Mouse (Mus musculus) Muller cell, postnatal 12 days (primary cell): ENCODE measurements around the gene Rev1.
A peak's percentile ranks its signal among the peaks of the same experiment; 100 is the strongest.

Experiments
- DNase-seq: peaks from one replicate; pipeline ENCODE4 v3.0.0-alpha.2; 2015; ENCODE audit errors: inconsistent ontology term

The Rev1 gene

DNA sequence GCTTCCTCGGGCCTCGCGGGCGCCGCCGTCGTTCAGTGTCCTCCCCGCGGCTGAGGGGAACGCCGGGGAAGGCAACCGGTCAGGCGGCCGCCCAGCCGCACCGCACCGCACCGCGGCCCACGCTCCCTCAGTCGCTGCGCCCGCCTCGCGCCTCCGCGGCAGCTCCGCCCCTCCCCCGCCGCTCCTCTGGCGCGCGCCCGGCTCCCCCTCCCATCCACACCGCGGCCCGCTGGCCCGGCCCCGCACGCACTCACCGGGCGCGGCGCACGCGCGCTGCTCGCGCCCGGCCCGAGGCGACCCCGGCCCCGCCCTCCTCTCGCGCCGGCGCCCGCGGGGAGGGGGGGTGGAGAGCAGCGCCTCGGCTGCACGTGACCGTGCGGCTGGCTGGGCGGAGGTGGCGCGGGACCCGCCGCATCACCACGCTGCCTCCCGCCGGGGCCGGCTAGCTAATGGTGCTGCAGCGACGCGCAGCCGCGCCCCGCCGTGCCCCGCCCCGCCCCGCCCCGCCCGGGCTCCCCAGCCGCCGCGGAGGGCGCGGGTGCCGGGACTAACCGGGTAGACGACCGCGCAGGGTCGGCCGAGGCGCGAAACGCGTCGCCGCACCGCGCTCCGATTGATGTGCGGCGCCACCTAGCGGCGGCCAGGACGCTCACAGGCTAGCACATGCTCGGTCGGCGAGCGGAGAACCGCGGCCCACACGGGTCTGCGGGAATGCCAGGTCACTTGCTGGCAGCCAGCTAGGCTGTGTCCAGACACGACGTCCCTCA, at the start of gene Rev1:
Rev1 (minus strand) TSS at position 301 of the 767 bp plus-strand sequence.
- DNase-seq, result peak; percentile 96

DNA sequence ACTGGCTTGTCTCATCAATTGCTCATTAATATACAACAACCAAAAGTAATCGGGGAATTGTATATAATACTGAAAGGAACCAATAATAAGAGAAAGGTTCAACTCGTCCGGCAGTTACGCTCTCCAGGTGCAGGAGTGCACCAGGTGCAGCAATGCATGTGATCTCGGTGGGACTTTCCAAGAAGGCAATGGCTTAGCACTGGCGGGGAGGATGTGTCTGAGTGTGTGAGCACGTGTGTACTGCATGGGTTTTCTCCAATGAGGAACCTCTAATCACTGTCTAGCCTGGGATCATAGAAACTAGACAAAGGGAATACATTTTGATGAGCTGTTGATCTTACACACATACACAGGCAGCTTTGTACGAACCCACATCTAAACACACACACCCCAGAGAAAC, 49.3 kb upstream of the Rev1 start:
- no peak for DNase-seq

DNA sequence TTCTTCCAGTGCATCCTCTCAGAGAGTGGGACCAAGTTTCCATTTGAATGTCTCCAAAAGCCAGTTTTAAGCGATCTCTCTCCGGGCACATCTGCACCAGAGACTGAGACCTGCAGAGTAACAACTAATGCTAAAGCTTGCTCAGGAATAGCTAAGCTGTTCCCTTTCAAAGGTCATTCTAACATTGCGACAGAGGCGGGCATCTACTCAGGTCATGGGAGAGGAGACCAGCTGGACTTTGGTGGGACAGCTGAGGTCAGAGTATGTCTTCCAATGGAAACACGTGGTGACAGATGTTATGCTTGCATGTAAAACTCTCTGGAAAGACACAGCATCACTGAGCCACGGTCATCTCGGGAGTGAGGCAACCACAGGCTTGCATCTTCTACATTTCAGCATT, 46.5 kb upstream of the Rev1 start:
- no peak for DNase-seq

DNA sequence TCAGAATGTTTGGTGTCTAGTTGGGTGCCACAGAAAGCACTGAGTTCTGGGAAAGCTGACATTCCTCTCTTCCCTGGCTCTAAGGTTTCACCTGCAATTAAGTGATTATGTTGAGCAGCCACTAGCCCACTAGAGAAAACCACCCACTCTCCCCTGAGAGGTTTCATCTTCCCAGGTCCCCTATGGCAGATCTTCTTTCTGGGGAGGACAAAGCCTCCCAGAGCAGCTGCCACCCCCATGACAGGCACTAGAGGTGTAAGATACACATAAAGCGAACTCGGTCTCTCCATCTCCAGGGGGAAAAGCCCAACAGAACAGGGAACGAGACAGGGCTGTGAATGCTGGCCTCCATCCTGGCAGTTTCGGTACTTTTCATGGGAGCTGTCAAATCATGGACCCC, 42.3 kb upstream of the Rev1 start:
- DNase-seq, result no peak

DNA sequence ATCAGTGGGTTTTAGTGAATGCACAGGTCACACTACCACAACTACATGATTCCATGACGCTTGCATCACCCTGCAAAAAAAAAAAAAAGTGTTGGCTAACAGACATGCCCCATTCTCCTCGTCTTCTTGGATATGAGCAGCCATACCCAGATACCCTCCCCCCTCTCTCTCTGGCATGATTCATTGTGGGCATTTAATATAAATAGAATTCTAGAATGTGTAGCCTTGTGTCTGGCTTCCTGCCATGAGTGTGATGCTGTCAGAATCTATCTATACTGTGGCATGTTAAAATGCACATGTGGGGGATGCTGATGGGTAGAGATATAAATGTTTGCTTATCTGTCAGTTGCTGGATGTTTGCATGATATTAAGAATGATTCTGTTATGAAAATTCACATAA, 36.1 kb upstream of the Rev1 start:
- DNase-seq, result no peak

DNA sequence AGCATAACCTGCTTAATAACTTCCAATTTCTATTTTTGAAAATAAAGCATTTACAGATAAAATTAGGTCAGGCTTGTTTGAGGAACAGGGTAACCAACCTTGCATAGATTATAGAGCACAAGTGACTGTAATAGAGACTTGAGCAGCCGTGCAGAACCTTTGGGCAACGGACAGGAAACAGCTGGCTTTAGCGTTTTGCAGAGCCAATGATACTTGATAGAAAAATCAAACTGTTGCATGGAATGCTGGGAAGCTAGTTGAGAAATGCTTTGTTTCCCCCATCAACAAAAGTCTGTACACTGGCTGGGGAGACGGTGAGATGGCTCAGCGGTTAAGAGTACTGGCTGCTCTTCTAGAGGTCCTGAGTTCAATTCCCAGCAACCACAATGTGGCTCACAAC, 20.5 kb upstream of the Rev1 start:
- no peak for DNase-seq

DNA sequence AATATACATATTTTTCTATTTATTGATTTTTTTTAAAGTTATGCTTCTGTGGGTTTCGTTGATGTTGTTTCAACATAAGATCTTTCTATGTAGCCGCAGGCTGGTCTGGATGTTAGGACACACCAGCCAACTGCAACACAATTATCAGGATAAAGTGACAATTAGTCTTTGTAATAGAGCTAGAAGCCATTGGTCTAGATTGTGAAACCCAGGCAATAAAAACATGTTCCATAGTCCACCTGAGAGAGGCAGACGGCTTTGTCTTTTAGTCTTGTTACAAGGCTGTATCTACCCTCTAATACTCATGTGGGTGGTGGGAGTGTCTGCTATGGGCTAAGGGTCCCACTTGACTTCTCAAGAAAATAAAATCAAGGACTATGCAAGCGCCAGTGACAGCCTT, 16.4 kb upstream of the Rev1 start:
- no peak for DNase-seq

DNA sequence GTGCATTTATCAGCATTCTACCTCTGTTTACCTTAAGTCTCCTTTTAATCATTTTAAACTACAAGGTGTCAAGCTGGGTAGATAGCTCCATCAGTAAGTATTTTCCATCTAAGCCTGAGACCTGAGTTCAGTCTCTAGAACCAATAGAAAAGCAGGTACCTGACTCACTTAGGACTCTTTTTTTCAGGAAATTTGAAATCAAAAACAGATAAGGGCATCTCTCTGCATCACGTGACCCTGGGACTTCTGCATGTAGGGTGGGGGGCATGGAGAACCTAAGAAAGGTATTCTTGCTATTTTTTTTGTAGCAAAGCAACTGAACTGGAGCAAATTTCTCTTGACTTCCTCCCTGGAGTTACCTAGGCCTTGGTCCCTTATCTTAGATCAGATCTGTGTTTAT, 11.8 kb upstream of the Rev1 start:
- no peak for DNase-seq

DNA sequence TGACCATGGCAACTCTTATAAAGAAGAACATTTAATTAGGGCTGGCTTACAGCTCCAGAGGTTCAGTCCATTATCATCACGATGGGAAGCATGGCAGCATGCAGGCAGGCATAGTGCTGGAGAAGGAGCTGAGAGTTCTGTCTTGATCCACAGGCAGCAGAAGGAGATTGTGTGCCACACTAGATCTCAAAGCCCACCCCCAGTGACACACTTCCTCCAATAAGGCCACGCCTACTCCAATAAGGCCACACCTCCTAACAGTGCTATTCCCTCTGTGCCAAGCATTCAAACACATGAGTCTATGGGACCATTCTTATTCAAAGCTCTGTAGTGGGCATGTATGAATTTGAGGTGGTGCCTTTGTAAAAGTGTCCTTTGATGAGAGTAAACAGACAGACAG, 11.3 kb upstream of the Rev1 start:
- no peak for DNase-seq

DNA sequence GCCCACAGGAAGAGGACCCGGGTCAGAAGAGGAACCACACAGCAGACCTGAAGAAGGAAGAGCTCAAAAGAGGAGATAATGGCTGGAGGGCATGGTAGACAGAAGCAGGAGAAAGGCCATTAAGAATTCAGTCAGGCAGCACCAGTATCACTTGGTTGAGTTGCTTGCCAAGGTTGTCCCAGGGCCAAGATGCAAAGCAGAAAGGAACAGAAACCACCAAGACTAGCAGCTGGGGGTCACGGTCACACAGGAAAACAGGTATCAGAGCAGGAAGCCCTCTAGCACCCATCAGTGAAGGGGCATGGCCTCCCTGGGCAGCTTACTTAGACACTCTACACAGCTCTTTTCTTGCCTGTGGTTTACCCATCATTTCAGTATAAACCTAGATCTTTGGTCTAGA, 9.8 kb upstream of the Rev1 start:
- no peak for DNase-seq

DNA sequence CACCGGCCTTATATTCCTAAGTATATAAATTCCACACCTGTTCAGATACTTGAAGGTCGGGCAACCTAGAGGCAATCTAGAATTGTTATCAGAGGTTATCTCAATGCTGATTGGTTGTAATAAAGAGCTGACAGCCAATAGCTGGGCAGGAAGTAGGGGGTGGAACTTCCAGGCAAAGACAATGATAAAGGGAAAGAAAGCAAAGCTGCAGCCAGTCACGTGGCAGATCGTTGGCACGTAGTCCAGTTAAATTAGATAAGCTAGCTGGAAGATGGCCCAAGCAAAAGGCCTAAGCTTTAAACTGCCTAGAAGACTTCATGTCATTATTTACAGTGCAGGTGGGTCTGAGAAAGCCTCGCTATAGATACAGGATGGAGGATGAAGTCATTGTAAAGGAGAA, 3.3 kb upstream of the Rev1 start:
- DNase-seq, result no peak

DNA sequence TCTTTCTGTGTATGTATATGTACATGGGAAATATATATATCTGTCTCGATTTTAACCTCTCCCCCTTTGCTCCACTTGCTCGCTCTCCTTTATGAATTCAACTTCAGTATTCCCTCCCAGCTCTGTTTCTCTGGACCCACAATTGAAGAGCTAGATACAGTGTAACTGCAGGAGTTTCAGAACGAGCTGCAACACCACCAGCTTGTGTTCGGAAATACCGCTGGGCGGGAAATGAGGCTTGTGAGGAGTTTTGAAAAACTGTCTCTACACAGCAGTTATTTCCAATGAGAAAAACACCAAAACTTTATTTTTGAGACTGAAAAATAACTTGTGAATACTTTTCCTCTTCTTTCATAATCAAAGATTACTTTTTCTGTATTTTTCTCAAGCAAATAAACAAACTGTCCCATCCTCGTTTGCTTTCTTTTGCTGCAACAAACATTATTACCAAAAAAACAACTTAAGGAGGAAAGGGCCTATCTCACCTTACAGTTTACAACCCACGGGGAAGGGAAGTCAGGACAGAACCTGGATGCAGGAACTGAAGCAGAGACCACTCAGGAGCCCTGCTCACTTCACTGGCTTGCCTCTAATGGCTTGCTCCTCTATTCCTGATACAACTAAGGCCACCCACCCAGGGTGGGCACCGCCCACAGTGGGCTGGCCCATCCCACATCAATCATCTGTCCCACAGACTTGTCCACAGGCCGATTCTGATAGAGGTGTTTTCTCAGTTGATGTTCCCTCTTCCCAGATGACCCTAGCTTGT, 1.3 kb upstream of the Rev1 start:
- no peak for DNase-seq

DNA sequence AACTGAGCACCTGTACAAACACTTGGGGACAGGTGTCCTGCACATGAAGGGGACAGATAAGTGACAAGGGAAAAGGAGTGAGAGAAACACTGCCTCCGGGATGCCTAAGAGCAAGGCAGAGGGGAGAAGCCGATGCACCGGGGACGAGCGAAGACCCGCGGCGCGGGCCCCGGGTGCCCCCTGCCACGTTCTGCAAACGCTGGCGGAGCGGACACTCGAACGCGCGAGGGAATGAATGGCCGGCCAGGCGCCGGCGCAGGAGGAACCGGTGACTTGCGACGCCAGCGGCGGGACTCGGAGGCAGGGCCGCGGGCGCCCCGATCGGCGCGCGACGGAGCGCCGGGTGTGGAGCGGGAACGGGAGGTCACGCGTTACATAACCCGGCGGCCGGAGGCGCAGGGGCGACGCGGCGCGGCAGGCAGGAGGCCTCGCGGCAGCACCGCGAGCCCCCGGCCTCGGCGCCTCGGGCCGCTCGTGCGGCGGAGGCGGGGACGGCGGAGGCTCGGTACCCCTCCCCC, 623 bp downstream of the Rev1 start:
- DNase-seq, result peak; percentile 69

DNA sequence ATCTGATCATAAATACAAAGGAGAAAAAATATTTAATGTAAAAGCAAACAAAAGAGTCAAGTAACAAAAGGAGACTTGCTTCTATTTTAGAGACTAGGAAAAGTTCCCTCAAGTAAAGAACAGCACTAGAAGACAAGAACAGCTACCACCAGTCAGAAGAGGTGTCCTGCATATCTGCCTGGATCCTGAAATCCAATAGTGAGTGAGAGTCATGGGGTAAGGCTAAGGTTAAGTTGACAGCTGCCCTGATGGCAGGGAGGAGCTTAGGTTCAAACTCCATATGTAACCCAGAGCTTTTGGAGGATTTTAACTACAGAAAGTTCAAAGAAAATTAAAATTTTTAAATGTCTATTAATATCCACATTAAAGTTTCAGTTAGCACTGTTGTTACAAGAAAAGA, 2.6 kb downstream of the Rev1 start:
- no peak for DNase-seq

DNA sequence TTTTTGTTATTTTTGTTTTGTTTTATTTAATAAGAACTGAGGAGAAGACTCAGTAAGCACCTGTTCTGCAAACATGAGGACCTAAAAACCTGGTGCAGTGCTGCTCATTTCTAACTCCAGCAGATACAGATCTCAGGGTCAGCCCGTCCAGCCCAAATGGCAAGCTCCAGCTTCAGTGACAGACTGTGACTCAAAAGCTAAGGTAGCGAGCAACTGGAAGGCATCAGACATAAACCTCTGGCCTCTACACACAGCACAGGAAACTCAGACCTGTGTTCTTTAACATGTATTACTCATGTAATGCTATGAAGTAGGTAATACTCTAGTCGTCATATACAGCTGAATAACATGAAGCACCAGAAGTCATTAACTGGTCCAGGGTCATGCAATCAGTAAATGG, 3.2 kb downstream of the Rev1 start:
- no peak for DNase-seq

DNA sequence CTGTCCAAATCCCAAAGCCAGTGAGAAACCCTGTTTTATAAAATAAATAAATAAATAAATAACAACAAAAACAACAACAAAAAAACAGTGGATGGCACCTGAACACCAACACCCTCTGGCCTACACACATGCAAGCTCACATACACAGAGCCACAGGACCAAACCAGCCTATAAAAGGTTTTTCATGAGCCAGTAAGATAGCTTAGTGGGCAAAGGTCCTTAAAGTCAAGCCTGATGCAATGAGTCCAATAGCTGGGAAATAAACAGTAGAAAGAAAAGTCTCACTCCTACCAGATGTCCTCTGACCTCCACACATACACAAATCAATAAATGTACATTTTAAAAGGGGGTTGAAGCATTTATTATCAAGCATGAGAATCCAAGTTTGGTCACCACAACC, 5.3 kb downstream of the Rev1 start:
- DNase-seq, result no peak

DNA sequence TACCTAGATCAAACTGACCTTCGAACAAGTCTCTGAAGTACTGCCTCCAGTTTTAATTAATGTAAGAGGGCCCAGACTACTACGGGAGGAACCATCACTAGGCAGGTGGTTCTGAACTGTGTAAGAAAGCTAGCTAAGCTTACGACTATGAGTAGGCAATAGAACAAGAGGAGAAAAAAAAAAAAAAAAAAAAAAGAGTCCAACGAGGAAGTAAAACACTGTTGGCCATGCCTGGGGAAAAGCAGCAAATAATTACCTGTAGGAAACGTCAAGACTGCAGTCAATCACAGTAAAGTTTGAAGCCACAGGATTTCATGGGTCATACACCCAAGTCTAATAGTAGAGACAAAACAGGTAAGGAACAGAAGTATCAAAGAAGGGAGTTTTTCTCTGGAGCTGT, 8.7 kb downstream of the Rev1 start:
- no peak for DNase-seq

DNA sequence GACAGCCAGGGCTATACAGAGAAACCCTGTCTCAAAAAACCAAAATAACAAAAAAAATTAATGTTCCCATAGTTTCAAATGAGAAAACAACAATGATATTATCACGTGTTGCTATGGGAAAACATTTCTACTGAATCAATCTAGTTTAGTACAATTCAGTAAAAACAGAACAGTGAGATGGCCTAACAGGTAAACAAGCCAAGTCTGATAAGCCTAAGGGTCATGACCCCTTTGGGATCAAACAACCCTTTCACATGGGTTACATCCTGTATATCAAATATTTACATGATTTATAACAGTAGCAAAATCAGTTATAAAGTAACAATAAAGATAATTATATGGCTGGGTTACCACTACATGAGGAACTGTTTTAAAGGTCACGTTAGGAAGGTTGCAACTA, 11.0 kb downstream of the Rev1 start:
- DNase-seq, result no peak

DNA sequence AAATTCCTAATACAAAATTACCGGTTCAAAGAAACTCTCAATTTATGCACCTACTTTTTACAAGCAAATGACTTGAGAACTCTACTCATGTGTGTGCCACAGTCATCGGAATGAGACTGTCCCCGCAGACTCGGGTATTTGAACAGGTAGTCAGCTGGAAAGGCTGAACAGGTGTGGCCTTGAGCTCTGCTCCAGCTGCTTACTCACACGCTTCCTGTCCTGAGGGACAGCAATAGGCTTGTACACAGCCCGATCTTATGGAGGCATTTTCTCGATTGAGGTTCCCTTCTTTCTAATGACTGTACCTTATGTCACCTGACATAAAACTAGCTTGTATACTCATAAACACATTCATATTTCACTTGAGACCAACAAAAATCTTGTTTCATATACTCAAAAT, 19.8 kb downstream of the Rev1 start:
- DNase-seq, result no peak

DNA sequence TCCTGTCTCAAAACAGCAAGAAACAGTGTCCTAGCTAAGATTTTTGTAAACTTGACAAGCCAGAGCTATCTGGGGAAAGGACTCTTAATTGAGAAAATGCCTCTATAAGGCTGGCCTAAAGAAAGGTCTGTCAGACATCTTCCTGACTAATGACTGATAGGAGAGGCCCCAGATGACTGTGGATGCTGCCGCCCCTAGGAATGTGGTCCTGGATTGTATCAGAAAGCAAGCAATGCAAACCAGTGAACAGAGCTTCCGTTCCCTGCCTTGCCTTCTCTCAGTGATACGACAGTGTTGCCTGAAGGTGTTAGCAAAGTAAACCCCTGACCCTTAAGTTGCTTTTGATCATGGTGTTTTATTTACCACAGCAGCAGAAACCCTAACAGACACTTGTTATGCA, 25.8 kb downstream of the Rev1 start:
- DNase-seq, result peak; percentile 6

DNA sequence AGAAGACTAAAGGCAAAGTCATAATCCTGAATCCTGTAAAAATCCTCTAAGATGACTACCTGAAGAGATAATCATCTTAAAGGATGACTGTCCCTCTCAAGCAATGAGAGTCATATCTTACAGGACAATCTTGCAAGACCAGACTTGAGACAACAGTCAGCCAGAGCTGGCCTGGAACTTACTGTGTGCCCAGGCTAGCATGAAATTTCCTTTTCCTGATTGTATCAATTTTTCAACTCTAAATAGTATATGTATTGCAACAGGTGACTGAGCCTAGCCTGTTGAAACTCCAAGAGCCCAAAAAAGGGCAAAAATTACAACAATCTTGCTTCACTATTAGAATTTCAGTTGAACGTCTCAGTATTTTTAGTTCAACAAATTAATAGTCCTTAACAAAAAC, 26.4 kb downstream of the Rev1 start:
- no peak for DNase-seq

DNA sequence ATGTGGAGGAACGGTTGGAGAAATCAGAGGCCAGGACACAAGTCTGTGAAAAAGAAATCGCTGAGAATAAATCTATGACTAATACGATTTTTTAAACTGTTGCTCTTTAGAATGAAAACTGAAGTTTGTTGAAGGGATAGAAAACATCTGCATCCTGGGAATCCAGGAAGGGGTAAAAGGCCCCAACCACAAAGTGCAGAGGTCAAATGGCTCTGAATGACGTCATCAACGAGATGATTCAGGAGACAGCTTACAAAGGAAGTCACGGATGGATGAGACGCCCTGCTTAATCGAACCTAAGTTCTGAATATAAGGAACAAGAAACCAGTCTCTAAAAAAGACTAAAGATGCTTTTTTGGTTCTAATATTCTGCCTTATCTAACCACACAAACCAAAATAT, 48.3 kb downstream of the Rev1 start:
- DNase-seq, result peak; percentile 12

DNA sequence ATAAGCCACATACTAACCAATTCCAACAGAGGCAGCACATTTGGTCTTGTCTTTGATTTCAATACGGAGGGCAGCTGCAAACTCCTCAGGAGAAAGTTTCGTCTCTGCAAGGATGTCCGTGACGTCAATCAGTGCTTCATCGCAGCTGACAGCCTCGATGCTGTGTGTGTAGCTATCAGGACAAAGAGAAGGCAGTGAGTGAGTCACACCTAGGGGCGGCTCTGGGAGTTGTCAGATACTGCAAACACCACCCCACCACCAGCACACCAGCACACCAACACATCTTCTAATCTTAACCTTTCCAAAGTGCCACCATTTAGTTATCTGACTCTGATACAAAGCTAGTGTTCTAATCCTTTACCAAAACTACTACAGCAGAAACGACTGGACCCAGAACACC, 58.3 kb downstream of the Rev1 start:
- DNase-seq, result no peak
